Mouse (Mus musculus) T-helper 17 cell (primary cell): ENCODE results near the gene Fyn.

Source experiments
- in situ Hi-C, 2 experiments: fragments of 300-600 bp; cut with MboI, MseI; formaldehyde crosslinking; loops; 1 replicate in 1 of 2; 2 replicates in 1 of 2; pipeline ENCODE4 v1.15.1; 2025; ENCODE audit warnings: high pct_unique_total_duplicates in 2 of 2

Gene Fyn

GRCm38 (mm10) chr10:39505007-39505406 lies 136.4 kb downstream of the Fyn start:
- in situ Hi-C loops: no loop called here

- in situ Hi-C loops: no loop called here
Measured at GRCm38 (mm10) chr10:39505621-39506020, 137.0 kb downstream of the Fyn start.

DNA sequence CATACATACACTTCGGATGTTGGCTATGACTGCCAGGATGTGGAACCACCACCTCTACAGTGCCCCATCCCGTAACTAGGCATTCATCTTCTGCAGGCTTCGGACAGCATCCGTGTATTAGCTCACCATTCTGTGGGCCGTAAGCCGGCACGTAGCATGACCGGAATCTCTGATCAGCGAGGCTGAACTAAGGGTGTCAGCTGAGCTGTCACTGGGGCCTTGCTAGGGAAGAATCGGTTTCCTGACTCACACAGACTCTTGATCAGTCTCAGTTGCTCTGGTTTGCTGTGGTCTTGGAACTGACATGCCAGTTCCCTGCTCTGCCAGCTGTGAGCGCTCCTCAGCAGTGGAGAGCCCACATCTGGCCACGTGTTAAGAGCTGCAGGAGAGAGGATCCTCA lies 137.7 kb downstream of the Fyn start:
- in situ Hi-C loops: no loop called here

GRCm38 (mm10) chr10:39506831-39507230 lies 138.2 kb downstream of the Fyn start:
- in situ Hi-C loops: no loop called here

- in situ Hi-C loops: no loop called here
Measured at GRCm38 (mm10) chr10:39508801-39509200, 140.1 kb downstream of the Fyn start.

GRCm38 (mm10) chr10:39509937-39510336 lies 141.3 kb downstream of the Fyn start:
- in situ Hi-C loops: no loop called here

DNA sequence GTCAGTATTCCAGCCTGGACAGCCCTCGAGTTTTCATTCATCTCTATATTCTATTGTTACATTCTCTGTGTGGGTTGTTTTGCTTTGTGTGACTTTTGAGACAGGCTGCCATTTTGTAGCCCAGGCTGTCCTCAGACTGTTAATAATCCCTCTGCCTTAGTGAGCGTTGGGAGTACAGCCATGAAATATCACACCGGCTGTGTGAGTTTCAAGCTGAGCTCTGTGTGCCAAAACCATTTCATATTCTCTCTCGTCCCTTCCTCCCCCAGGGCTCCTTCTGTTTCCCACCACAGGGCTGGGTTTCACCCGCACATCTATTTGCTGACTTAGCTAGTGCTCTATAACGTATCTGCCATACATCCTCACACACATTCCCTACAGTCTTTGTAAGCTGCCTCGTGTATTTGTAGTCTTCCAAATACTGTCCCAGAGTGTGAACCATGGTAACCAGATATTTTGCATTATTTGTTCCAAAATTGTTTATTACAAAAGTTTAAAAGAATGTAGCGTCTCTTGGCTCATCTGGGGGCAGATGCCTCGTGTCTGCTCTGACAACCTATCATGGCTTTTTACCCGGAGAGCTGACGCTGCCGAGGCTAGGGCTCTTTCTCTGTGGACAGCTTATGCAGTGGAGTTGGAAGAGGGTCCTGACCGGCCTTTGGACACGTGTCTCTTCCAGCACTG lies 144.1 kb downstream of the Fyn start:
- in situ Hi-C loops: no loop called here

GRCm38 (mm10) chr10:39514916-39515315 lies 146.3 kb downstream of the Fyn start:
- in situ Hi-C loops: loop anchor here in 1 of 2 experiments (5.0 kb wide), 2 partner anchors 278 to 343 kb away; no protein-coding TSS in a partner anchor

DNA sequence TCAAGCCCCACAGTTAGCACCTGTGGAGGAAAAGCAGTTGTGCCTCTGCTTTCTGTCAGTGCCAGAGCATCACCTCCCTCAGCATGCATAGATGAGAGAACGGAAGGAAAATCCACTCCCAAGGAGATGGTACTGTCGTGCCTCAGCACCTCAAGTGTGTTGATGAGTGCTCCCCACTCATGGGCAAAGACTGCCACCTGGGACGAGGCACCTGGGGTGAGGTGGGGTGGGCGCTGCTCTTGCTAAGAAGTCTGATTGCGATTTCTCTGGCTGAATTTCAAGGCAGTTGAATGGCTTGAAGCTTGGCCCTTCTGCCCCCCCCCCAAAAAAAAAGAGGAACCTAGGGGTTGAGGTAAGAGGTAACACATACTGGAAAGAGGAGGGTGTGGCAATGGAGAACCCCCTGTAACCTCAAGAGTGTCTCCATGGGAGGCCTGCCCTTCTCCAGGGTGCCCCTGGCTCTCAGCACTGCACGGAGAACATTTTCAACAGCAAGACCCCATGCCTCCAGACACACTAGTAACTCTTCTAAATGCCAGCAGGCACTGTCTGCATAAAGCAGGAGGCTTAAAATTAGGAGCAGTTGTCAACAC lies 148.0 kb downstream of the Fyn start:
- in situ Hi-C loops: loop anchor here in 1 of 2 experiments (5.0 kb wide), 2 partner anchors 279 to 344 kb away; no protein-coding TSS in a partner anchor

DNA sequence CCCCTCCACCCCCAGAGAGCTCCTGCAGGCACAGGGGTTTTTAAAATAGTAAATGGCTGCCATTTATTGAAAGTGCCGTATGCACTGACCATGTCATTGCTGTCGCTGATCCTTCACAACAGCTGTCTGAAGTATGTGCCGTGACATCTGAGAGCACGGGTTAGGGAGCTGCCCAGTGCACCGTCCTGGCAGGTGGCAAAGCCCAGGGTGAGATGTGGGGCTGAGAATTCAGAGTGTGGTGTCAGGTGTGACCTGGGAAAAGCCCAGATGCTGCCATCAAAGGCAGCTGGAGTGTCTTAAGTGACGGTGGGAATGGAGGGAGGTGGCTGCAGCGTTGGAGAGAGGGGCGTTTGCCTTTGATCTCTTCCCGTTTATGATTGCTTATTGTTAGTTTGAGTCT lies 148.7 kb downstream of the Fyn start:
- in situ Hi-C loops: loop anchor here in 1 of 2 experiments (5.0 kb wide), 2 partner anchors 280 to 345 kb away; no protein-coding TSS in a partner anchor

- in situ Hi-C loops: loop anchor here in 1 of 2 experiments (5.0 kb wide), 2 partner anchors 281 to 346 kb away; no protein-coding TSS in a partner anchor
Measured at GRCm38 (mm10) chr10:39518232-39518631, 149.6 kb downstream of the Fyn start.

DNA sequence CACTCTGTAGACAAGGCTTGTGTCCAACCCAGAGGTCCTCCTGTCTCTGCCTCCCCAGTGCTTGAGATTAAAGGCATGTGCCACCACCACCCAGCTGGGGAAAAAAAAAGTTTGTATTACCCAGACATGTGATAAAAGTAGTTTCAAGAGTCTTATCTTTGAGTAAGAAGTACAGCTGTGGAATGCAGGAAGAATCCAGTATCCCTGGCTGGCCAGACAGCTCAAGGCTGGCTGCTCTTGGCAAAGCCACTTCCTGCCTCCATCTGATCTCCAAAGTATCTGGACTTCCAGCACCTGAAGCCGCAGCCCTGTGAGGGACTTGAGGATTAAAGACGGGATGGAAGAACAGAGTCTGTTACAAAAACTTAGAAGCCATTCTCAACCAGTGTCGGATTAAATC lies 150.2 kb downstream of the Fyn start:
- in situ Hi-C loops: loop anchor here in 1 of 2 experiments (5.0 kb wide), 2 partner anchors 282 to 347 kb away; no protein-coding TSS in a partner anchor

DNA sequence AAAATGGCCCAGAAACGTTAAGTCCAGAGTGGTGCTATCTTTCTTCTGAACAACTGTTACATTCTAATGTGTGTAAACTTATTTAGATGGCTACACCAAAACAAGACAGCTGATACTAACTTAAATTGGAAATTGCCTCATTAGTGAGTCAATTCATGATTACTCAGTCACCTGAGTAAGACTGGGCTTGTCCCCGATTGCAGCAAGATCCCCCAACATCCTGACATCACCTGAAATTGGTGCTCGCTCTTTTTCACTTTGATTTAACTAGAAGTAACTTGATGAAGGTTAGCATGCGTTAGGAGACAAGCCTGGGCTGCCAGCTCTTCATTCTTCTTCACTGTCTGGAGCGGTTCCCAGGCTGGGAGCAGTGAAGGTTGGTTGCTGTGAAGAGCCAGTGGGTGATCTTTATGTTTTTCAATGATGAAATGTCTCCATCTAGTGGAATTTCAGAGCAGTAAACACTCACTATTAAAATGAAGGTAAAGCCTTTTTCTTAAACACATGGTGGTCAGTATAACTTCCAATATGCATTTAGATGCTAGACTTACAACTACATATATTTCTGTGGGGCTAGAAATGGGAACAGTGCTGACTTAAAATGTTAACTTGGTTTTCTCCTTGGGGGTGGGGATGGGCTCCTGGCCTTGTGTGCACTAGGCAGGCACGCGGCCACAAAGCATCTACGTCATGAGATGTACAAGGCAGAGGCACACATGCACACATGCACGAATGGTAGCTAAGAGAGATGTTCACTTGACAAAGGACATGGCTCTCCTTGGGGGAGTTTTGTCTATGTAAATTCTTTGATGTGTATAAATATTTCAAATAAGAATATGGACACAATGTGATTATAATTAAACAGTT lies 151.7 kb downstream of the Fyn start:
- in situ Hi-C loops: loop anchor here in 1 of 2 experiments (5.0 kb wide), 1 partner anchor 343 kb away; no protein-coding TSS in a partner anchor

GRCm38 (mm10) chr10:39521327-39521726 lies 152.7 kb downstream of the Fyn start:
- in situ Hi-C loops: loop anchor here in 1 of 2 experiments (5.0 kb wide), 1 partner anchor 344 kb away; no protein-coding TSS in a partner anchor

- in situ Hi-C loops: loop anchor here in 1 of 2 experiments (5.0 kb wide), 1 partner anchor 345 kb away; no protein-coding TSS in a partner anchor
Measured at GRCm38 (mm10) chr10:39521861-39522391, 153.3 kb downstream of the Fyn start.

DNA sequence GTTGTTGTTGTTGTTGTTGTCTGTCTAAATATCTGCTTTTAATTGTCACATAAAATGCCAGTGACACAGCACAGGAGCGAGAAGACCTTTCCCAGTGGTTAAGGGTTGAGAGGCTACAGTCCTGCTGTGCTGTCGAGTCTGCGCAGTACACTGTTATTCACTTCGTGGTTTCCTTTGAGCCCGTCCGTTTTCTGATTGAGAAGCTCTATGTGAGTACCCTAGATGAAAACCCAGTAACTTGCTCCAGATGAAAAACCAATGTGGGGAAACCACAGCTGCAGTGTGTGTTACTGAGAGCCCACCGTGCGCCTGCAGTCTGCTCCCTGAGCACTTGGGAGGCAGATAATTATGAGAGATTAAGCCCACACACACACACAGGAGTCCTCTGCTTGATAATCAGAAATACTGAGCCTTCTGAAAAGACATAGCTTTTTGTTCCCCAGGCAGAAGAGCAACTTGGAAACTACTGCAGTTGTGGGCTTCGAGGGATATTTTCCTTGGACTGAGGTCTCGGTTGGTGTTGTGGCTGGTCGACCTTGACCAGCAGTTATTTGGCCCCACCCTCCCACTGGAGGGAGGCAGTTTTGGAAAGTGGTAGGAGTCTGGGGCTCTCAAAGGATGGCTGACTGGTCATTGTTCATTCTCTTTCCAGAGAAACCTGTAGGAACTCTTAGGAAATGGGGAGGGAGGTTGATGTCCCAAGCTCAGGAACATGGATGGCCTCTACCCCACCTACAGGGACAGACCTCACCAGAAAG lies 154.4 kb downstream of the Fyn start:
- in situ Hi-C loops: loop anchor here in 1 of 2 experiments (5.0 kb wide), 1 partner anchor 346 kb away; no protein-coding TSS in a partner anchor

DNA sequence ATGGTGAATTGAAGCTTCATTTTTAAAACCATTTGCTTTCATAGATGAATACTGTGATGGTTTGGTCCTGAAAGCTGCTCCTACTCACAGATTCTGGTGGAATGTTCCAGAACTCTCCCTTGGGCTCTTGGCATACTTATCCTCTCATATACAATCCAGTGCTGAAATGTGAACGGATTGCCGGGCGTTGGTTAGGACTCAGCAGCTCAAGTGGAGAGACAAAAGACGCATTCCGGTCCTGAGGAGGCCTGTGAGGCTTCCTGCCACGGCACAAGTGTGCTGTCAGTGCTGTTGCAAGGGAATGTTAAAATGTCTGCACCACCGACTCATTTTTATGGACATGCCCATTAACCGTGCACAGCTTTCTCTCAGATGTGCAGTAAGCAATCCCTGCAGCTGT lies 155.7 kb downstream of the Fyn start:
- in situ Hi-C loops: loop anchor here in 1 of 2 experiments (5.0 kb wide), 1 partner anchor 347 kb away; no protein-coding TSS in a partner anchor

- in situ Hi-C loops: loop anchor here in 1 of 2 experiments (5.0 kb wide), 1 partner anchor 293 kb away; no protein-coding TSS in a partner anchor
Measured at GRCm38 (mm10) chr10:39525431-39525830, 156.8 kb downstream of the Fyn start.

GRCm38 (mm10) chr10:39527113-39527512 lies 158.5 kb downstream of the Fyn start:
- in situ Hi-C loops: loop anchor here in 1 of 2 experiments (5.0 kb wide), 1 partner anchor 295 kb away; no protein-coding TSS in a partner anchor

DNA sequence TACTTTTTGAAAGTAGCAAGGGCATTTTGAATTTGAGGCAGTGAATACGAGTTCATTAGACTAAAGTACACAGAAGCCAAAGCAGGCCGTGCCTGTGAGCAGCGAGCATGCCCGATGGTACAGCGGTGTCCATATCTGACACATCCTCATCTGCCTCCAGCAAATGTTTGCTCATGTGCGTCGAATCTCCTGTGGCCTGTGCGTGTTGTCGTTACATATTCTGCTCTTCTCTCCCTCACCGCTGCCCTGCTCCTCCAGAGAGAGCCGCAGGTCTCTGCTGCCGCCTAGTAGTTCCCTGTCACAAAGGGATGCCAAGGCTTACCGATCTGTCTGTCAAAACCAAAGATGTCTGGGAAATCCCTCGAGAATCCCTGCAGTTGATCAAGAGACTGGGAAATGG lies 160.5 kb downstream of the Fyn start:
- in situ Hi-C loops: loop anchor here in 1 of 2 experiments (5.0 kb wide), 1 partner anchor 297 kb away; no protein-coding TSS in a partner anchor
